Mouse (Mus musculus) frontal cortex, postnatal 10 days (tissue): ENCODE measurements around the gene Palm.
"Not testable (repeated sequence)": the region's sequence is repeated elsewhere in the genome, so short reads cannot be mapped to it uniquely, and the experiment has no call there.

Source experiments
- DNase-seq, 2 experiments: peaks; one replicate each; pipeline ENCODE4 v3.0.0; 2022; ENCODE audit warnings: low spot score in 2 of 2, mixed read lengths in 1 of 2

Gene Palm

DNA sequence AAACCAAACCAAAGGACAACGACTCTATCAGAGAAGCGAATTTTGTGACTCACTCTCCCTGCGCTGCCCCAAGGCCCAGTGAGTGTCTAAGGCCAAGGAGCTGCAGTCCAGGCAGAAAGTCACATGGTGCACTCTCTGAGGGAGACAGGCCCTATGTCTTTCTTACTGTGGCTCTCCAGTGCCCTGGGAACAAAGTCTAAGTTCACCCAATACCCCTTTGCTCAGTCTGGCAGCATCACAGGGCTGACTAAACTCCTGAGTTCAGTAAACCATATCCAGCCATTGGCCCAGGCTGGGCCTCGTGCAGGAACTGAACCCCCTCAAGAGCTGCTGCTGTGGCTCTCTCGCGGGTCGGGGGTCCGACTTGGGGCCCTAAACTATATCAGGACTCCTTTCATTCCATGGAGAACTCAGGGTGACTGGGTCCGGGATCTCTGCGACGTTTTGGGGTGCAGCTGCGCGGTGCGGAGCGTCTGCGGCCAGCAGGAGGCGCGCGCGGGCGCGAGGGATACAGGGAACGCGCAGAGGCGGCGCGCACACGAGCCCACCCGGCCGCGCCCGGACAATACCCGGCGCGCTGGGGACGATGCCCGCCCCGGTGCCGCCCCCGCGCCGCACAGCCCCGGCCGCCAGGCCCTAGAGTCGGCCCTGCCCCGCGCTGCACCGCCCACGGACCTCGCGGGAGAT, at the start of gene Palm:
TSS of gene Palm (plus strand) at position 522 of the 687 bp plus-strand sequence.
- DNase-seq = peak in 1 of 2 experiments; percentile 79

- DNase-seq = no peak
Observed at GRCm38 (mm10) chr10:79743650-79744365, 49.6 kb upstream of the Palm start.

GRCm38 (mm10) chr10:79745411-79745810, 48.0 kb upstream of the Palm start:
- DNase-seq = no peak

DNA sequence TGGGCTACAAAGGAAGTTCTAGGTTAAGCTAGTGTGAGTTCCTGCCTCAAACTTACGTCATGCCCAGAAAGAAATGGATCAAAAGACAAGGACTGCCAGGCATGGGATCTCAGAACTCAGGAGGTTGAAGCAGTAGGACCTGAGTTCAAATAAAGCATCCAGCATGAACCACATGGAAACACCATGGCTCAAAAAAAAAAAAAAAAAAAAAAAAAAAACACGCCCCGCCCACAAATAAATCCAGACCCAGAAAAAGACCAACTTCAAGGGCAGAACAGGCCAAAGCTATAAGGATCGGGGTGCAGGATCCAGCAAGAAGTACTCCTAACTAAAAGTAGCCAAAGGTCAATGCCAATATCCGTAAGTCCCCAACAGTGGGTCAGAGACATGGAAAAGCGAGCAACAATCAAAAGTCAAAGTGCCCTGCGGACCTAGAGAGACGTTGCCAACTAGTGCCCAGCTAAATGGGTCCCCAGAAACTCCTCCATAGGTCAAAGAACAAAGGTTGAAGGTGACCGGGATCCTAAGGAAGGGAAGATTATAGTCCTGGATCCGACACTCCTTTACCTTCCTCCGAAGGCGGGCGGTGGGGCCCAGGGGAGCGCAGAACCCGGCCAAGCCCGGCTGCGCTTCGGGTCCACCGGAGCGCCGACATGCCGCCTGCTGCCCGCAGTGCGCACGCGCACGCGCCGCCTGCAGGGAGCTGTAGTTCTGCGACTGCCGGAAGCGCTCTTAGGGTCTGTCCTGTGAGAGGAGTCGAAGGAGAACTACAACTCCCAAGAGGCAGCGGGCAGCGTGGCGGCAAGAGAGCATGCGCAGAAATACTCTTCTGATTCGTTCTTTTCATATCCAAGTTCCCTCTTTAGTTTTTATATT, 47.2 kb upstream of the Palm start, which contains the start of gene Polrmt:
TSS of gene Polrmt (minus strand) at position 684 of the 876 bp plus-strand sequence.
- peak; percentile 95 to 96 for DNase-seq

DNA sequence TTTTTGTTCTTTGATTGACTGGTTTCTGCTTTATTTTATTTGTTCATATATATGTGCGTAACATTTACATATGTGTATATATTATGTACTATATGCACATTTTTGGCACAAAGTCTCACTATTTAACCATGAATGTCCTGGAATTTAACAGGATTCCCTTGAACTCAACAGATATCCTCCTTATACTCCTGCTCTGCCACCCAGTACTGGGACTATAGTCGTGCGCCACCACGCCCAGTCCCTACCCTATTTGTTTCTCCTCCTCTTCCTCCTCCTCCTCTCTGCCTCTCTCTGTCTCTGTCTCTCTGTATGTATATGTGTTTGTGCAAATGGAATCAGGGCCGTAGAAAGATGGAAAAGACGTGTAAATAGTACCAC, 46.6 kb upstream of the Palm start:
- no peak for DNase-seq

DNA sequence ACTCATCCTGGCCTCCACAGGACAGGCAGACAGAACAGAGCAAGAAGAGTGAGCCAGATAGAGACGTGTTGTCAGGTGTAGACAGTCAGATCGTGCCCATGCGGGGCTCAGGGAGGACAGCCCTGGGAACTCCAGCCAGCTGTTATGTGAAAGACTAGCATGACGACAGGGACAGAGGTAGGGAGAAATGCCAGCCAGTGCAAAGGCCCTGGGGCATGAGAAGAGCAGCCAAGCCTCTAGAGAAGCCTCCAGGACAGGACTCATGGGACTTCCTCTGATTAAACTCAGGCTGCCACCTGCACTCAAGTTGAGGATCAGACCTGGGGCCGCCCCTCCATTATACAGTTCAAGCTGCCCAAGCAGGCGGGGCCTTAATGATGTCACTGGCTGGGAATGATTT, 44.9 kb upstream of the Palm start:
- no peak for DNase-seq

GRCm38 (mm10) chr10:79754856-79755516, 38.4 kb upstream of the Palm start, which contains the start of gene Fgf22:
TSS of gene Fgf22 (plus strand) at chr10:79755076.
- DNase-seq = peak in 1 of 2 experiments; percentile 64

- DNase-seq = no peak
Observed at GRCm38 (mm10) chr10:79755854-79756253, 37.5 kb upstream of the Palm start.

- no peak for DNase-seq
Observed at GRCm38 (mm10) chr10:79756660-79757059, 36.7 kb upstream of the Palm start.

GRCm38 (mm10) chr10:79759675-79760074, 33.7 kb upstream of the Palm start:
- not testable (repeated sequence) for DNase-seq

DNA sequence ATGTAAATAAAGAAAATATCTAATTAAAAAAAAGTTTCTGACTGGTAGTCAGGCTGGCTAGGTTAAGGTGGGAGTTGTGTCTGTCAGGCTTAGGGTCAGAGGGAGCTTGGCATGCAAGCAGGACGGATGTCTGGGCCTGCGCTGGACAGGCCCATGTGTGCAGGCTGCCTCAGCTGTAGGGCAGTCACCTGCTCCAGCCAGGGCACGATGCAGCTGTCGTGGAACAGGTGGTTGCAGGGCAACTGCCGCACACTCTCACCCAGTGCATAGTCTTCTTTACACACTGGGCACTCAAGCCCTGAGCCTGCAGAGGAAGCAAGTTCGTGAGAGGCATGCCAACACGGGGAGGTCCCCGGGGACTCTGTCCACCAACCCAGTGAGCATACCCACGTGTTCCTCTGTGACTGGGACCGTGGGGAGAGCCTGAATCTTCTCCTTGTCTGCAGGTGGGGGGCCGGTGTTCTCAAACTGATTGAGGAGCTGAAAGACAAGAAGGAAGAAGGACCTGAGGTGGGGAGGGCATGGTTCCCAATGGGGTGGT, 32.7 kb upstream of the Palm start:
- no peak for DNase-seq

DNA sequence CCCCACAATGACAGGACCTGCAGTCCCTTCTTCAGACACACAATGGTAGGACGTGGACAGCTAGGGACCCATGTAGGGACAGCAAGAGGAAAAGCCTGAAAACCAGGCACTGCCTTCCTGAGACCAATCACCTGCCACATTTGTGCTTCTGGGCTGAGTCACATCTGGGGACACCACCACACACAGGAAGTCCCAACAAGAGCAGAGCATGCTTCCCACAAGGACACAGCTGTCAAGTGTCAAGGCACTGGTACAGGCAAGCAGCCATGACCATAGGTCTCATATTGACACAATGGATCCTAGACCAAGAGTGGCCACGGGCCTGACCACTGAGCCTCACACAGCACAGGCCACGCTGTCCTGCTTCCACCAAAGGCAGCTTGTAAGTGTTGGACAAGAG, 30.5 kb upstream of the Palm start:
- DNase-seq = no peak

- no peak for DNase-seq
Observed at GRCm38 (mm10) chr10:79764234-79764633, 29.1 kb upstream of the Palm start.

- DNase-seq = no peak
Observed at GRCm38 (mm10) chr10:79765228-79765745, 28.1 kb upstream of the Palm start.

- DNase-seq = no peak
Observed at GRCm38 (mm10) chr10:79766001-79766507, 27.3 kb upstream of the Palm start.

GRCm38 (mm10) chr10:79766508-79767325, 26.7 kb upstream of the Palm start, which contains the start of gene Rnf126:
TSS of gene Rnf126 (minus strand) at chr10:79766952.
- DNase-seq = peak; percentile 98

- peak; percentile 94 to 96 for DNase-seq
Observed at GRCm38 (mm10) chr10:79767372-79768244, 25.8 kb upstream of the Palm start.

DNA sequence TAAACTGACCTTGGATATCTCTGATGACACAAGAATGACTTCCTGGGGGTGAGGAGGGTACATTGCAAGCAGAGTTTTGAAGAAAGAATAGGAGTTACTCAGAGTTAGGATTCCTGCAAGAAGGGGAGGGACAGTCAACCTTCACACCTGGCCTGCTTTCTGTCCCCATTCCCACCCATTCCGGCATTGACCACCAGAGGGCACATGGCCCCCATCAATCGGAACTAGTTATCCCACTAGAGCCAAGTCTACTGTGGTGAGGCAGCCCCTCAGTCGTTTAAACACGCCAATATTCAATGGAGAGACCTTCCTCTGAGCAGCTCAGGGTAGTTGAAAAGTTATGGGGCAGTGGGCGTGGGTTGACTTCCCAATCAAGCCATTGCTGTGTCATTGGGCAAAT, 25.0 kb upstream of the Palm start:
- peak in 1 of 2 experiments; percentile 74 for DNase-seq

- DNase-seq = no peak
Observed at GRCm38 (mm10) chr10:79769329-79769728, 24.0 kb upstream of the Palm start.
